Mouse (Mus musculus): ENCODE measurements at regions not wholly inside any gene's neighbourhood (a gene's known extent, or its start where the extent isn't known, plus 50 kb on each side); places are given as distances from the start of the nearest gene placed in this dataset.

DNA sequence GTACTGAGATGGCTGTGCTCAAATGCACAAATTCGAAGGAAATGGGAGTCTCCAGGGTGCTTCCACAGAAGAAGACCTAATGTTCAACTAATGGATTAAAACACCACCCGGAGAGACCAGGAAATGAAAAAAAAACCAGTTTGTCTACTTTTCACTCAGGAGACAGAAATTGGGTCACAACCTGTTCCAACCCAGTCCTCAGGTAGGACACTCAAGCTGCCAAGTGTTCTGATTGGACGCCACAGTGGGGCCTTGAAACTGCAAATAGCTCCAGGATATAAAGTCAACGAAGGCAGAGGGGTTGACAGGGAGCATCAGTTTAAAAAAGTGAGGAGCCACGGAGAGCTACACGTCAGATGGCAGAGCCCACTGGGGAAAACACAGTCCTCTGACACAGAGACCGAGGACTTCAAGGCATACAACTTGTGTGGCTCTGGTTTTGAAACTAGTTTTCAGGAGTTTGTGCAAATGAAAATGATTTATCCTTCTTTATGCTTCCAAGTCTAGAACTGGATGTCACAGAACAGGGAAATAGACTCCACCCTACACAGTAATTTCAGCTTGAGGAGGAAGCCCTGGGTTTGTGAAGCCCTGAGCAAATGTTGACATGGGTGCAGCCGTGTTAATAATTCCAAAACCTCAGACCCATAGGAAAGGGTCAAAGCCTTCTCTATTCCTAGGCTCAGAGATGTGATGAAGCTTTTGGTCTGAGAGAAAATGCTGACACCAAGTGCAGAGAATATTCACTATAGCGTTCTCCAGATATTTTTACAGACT is 220.8 kb upstream of the Pik3r1 start:
- Histone ChIP-seq H3K4me2 (ENCODE audit: low read length) (no peak overlapping the region), H3K9ac (ENCODE audit: low read length) (no peak overlapping the region), H3K27ac (replicated peaks in 1 of 2; ENCODE audit: control insufficient read depth in 1 of 2, insufficient read depth in 1 of 2, low read depth in 2 of 2, low read length in 2 of 2) (no peak overlapping the region), H3K4me1 (ENCODE audit: control insufficient read depth in 2 of 2, insufficient read depth in 2 of 2, low read length in 2 of 2) (no peaks in the 10 kb centered on the region), H3K27me3 (ENCODE audit: control insufficient read depth, insufficient read depth, low read length) (no peaks in the 10 kb centered on the region), H3K9me3 (ENCODE audit: control insufficient read depth, low read length) (no peaks in the 10 kb centered on the region), H3K4me3 (ENCODE audit: control insufficient read depth in 1 of 2, insufficient read depth in 1 of 2, low read depth in 1 of 2, low read length in 2 of 2) (no peak overlapping the region), H3K36me3 (ENCODE audit: control insufficient read depth, insufficient read depth, low read length) (no peaks in the 10 kb centered on the region)
- 76% methylated on average over 9 of the region's 9 CpGs for WGBS
- ATAC-seq (ENCODE audit: insufficient number of reproducible peaks, insufficient read depth, low FRiP score, low read depth) = no peak

DNA sequence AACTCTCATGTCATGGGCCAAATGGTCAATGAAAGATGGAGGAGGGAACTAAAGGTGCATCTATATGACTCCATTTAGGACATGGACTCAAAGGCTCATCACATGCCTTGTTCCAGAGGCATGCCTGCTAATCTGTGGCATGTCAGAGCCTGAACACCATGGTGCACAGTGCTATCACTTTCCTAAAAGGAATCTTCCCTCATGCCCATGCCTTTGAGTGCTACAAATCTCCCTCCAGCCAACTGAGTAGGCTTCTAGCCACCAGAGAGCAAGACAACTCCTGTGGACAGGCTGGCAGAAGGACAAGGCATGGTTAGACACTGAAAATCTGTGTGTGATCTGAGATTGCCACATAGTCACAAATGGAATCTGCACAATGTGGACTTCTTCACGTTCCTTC is 223.7 kb upstream of the Pik3r1 start:
- 62% methylated on average over 1 of the region's 1 CpGs for WGBS
- Histone ChIP-seq H3K4me2 (ENCODE audit: low read length) (no peak overlapping the region), H3K27ac (replicated peaks in 1 of 2; ENCODE audit: control insufficient read depth in 1 of 2, insufficient read depth in 1 of 2, low read depth in 2 of 2, low read length in 2 of 2) (no peak overlapping the region), H3K9ac (ENCODE audit: low read length) (no peak overlapping the region), H3K4me3 (ENCODE audit: control insufficient read depth in 1 of 2, insufficient read depth in 1 of 2, low read depth in 1 of 2, low read length in 2 of 2) (no peak overlapping the region), H3K36me3 (ENCODE audit: control insufficient read depth, insufficient read depth, low read length) (no peaks in the 10 kb centered on the region), H3K9me3 (ENCODE audit: control insufficient read depth, low read length) (no peaks in the 10 kb centered on the region), H3K4me1 (ENCODE audit: control insufficient read depth in 2 of 2, insufficient read depth in 2 of 2, low read length in 2 of 2) (peaks cover 5 to 7% of the 10 kb centered on the region in 2 experiments; a peak in 3 of 4 replicates), H3K27me3 (ENCODE audit: control insufficient read depth, insufficient read depth, low read length) (no peaks in the 10 kb centered on the region)
- no peak; the same call in 1 of the 2 replicates for ATAC-seq (ENCODE audit: insufficient number of reproducible peaks, insufficient read depth, low FRiP score, low read depth)

DNA sequence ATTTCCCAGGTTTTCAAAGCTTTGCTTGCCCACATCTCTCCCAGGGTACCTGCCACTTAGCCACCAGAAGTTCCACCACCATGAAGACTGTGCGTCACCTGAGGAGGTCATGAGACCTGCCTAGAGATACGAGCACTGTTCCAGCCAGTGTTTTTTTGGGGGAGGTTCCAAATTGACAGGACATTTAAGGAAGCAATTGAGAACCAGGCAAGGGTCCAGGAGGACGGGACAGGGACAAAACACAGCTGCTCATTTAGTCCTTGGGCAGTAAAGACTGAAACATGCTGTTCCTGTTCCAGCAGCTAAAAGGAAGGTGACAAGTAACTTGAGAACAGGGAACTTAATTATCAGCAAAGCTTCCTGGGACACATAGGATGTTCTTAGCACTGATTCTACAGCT is 226.8 kb upstream of the Pik3r1 start:
- Histone ChIP-seq H3K9ac (ENCODE audit: low read length) (no peak overlapping the region), H3K9me3 (ENCODE audit: control insufficient read depth, low read length) (no peaks in the 10 kb centered on the region), H3K4me2 (ENCODE audit: low read length) (no peak overlapping the region), H3K36me3 (ENCODE audit: control insufficient read depth, insufficient read depth, low read length) (no peaks in the 10 kb centered on the region), H3K27ac (replicated peaks in 1 of 2; ENCODE audit: control insufficient read depth in 1 of 2, insufficient read depth in 1 of 2, low read depth in 2 of 2, low read length in 2 of 2) (no peak overlapping the region), H3K27me3 (ENCODE audit: control insufficient read depth, insufficient read depth, low read length) (no peaks in the 10 kb centered on the region), H3K4me3 (ENCODE audit: control insufficient read depth in 1 of 2, insufficient read depth in 1 of 2, low read depth in 1 of 2, low read length in 2 of 2) (no peak overlapping the region), H3K4me1 (ENCODE audit: control insufficient read depth in 2 of 2, insufficient read depth in 2 of 2, low read length in 2 of 2) (peaks cover 5 to 7% of the 10 kb centered on the region in 2 experiments; a peak in 3 of 4 replicates)
- ATAC-seq (ENCODE audit: insufficient number of reproducible peaks, insufficient read depth, low FRiP score, low read depth) = no peak
- 39% methylated on average over 3 of the region's 3 CpGs for WGBS

DNA sequence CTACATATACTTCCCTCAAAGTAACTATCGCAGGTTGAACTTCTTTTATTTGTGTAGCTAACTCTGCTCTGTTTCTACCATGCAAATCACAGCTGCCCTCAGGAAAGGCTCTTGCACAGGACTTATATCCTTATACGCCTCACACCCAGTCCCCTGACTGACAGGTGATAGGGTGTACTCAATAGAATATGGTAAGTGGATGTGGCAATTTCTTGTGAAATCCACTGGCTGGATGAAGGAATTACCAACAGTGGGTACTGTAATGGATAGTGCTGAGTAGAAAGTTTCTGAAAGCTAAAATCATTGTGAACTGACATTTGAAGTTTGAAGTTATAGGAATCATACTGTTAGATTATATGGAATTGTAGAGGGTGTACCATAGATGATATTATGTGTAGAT is 227.5 kb upstream of the Pik3r1 start:
- Histone ChIP-seq H3K4me2 (ENCODE audit: low read length) (no peak overlapping the region), H3K9me3 (ENCODE audit: control insufficient read depth, low read length) (no peaks in the 10 kb centered on the region), H3K36me3 (ENCODE audit: control insufficient read depth, insufficient read depth, low read length) (no peaks in the 10 kb centered on the region), H3K4me3 (ENCODE audit: control insufficient read depth in 1 of 2, insufficient read depth in 1 of 2, low read depth in 1 of 2, low read length in 2 of 2) (no peak overlapping the region), H3K27ac (replicated peaks in 1 of 2; ENCODE audit: control insufficient read depth in 1 of 2, insufficient read depth in 1 of 2, low read depth in 2 of 2, low read length in 2 of 2) (no peak overlapping the region), H3K9ac (ENCODE audit: low read length) (no peak overlapping the region), H3K27me3 (ENCODE audit: control insufficient read depth, insufficient read depth, low read length) (no peaks in the 10 kb centered on the region), H3K4me1 (ENCODE audit: control insufficient read depth in 2 of 2, insufficient read depth in 2 of 2, low read length in 2 of 2) (peaks cover 5 to 7% of the 10 kb centered on the region in 2 experiments; a peak in 3 of 4 replicates)
- no peak for ATAC-seq (ENCODE audit: insufficient number of reproducible peaks, insufficient read depth, low FRiP score, low read depth)
- 83% methylated on average over 2 of the region's 2 CpGs for WGBS

DNA sequence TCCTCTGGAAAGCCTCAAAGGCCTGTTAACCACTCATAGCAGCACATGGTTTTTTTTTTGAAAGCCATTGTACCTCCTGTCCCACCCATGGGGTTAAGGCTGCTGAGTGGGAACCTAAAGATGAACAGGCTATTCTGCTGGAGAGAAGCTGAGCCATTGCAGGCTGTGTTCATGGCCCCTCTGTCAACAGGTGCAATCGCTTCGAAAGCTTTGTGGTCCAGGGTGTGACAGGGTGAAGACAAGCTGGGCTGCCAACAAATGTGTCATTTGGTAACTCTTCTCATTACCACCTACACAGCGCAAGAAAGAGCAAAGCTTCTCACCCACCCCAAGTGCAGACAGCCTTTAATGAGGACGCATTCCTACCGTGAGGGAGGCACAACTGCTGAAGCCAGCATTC is 228.1 kb upstream of the Pik3r1 start:
- H3K4me3 ChIP-seq (ENCODE audit: control insufficient read depth in 1 of 2, insufficient read depth in 1 of 2, low read depth in 1 of 2, low read length in 2 of 2) = no peak overlapping the region
- no peak overlapping the region for H3K4me2 ChIP-seq (ENCODE audit: low read length)
- no peaks in the 10 kb centered on the region for H3K36me3 ChIP-seq (ENCODE audit: control insufficient read depth, insufficient read depth, low read length)
- no peak overlapping the region for H3K9ac ChIP-seq (ENCODE audit: low read length)
- no peak overlapping the region for H3K27ac ChIP-seq (replicated peaks in 1 of 2; ENCODE audit: control insufficient read depth in 1 of 2, insufficient read depth in 1 of 2, low read depth in 2 of 2, low read length in 2 of 2)
- H3K4me1 ChIP-seq (ENCODE audit: control insufficient read depth in 2 of 2, insufficient read depth in 2 of 2, low read length in 2 of 2) = peaks cover 5 to 7% of the 10 kb centered on the region in 2 experiments; a peak in 3 of 4 replicates
- no peak for ATAC-seq (ENCODE audit: insufficient number of reproducible peaks, insufficient read depth, low FRiP score, low read depth)
- H3K9me3 ChIP-seq (ENCODE audit: control insufficient read depth, low read length) = no peaks in the 10 kb centered on the region
- H3K27me3 ChIP-seq (ENCODE audit: control insufficient read depth, insufficient read depth, low read length) = no peaks in the 10 kb centered on the region
- WGBS = 24% methylated on average over 5 of the region's 5 CpGs

DNA sequence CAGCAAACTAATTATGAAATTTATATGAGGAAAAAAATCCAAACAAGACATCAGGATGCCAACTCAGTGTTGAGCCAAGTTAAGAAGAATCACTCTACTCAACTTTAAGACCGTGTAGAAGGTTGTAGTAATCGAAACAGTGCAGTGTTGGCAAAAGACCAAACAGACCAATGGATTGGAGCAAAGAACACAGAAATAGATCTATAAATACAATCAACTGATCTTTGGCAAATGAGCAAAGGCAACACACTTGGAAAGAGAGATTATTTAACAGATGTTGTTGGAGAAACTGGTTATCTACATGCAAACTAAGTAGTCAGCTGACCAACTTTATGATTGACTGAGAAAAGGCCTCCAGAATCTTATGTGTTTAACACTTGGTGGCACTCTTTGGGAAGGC is 229.4 kb upstream of the Pik3r1 start:
- no peaks in the 10 kb centered on the region for H3K36me3 ChIP-seq (ENCODE audit: control insufficient read depth, insufficient read depth, low read length)
- H3K4me1 ChIP-seq (ENCODE audit: control insufficient read depth in 2 of 2, insufficient read depth in 2 of 2, low read length in 2 of 2) = peaks cover 5 to 7% of the 10 kb centered on the region in 2 experiments; a peak in 3 of 4 replicates
- no peaks in the 10 kb centered on the region for H3K9me3 ChIP-seq (ENCODE audit: control insufficient read depth, low read length)
- no peak overlapping the region for H3K4me2 ChIP-seq (ENCODE audit: low read length)
- no peak overlapping the region for H3K27ac ChIP-seq (replicated peaks in 1 of 2; ENCODE audit: control insufficient read depth in 1 of 2, insufficient read depth in 1 of 2, low read depth in 2 of 2, low read length in 2 of 2)
- no peak for ATAC-seq (ENCODE audit: insufficient number of reproducible peaks, insufficient read depth, low FRiP score, low read depth)
- no peaks in the 10 kb centered on the region for H3K27me3 ChIP-seq (ENCODE audit: control insufficient read depth, insufficient read depth, low read length)
- WGBS = 93% methylated on average over 2 of the region's 2 CpGs
- H3K9ac ChIP-seq (ENCODE audit: low read length) = no peak overlapping the region
- no peak overlapping the region for H3K4me3 ChIP-seq (ENCODE audit: control insufficient read depth in 1 of 2, insufficient read depth in 1 of 2, low read depth in 1 of 2, low read length in 2 of 2)

DNA sequence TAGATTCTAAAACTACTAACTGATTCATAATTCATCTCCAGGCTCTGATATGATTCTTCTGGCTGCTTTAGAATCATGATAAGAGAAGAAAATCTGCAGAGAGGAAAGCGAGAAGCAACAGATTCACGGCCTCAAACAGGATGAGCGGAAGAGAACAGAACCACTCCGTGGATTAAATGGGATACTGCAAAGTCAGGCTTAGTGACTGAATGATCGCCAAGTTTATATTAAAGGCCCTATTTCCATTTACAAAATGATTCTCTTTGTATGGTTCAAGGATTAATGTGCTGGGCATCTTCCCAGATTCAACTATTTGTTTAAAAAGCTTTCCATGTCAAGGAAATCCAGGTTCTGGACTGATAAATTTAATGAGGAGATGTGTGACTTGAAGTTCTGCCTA is 238.5 kb upstream of the Pik3r1 start:
- no peak overlapping the region for H3K4me2 ChIP-seq (ENCODE audit: low read length)
- no peak overlapping the region for H3K9ac ChIP-seq (ENCODE audit: low read length)
- H3K9me3 ChIP-seq (ENCODE audit: control insufficient read depth, low read length) = no peaks in the 10 kb centered on the region
- H3K27me3 ChIP-seq (ENCODE audit: control insufficient read depth, insufficient read depth, low read length) = no peaks in the 10 kb centered on the region
- H3K4me1 ChIP-seq (ENCODE audit: control insufficient read depth in 2 of 2, insufficient read depth in 2 of 2, low read length in 2 of 2) = no peaks in the 10 kb centered on the region
- 79% methylated on average over 5 of the region's 5 CpGs for WGBS
- H3K36me3 ChIP-seq (ENCODE audit: control insufficient read depth, insufficient read depth, low read length) = no peaks in the 10 kb centered on the region
- ATAC-seq (ENCODE audit: insufficient number of reproducible peaks, insufficient read depth, low FRiP score, low read depth) = no peak
- no peak overlapping the region for H3K27ac ChIP-seq (replicated peaks in 1 of 2; ENCODE audit: control insufficient read depth in 1 of 2, insufficient read depth in 1 of 2, low read depth in 2 of 2, low read length in 2 of 2)
- H3K4me3 ChIP-seq (ENCODE audit: control insufficient read depth in 1 of 2, insufficient read depth in 1 of 2, low read depth in 1 of 2, low read length in 2 of 2) = no peak overlapping the region

DNA sequence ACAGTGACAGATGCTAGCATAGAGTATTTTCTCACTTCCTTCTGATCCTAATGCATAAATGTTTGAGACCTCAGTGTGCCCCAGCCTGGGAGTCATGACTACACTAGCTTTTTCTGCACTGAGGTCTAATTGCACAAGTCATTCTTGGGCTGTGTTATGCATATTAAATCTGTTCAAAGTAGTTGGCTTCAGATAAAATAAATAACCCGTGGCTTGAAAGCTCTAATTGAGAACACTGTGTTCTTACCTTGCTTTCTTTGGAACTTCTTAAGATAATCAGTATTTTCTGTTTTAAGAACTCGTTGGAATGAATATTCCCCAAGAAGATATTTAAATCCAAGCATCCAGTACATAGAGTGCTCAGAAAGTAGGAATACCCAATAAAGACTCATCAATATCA is 243.9 kb upstream of the Pik3r1 start:
- 62% methylated on average over 2 of the region's 2 CpGs for WGBS
- no peak for ATAC-seq (ENCODE audit: insufficient number of reproducible peaks, insufficient read depth, low FRiP score, low read depth)
- Histone ChIP-seq H3K9me3 (ENCODE audit: control insufficient read depth, low read length) (no peaks in the 10 kb centered on the region), H3K4me2 (ENCODE audit: low read length) (no peak overlapping the region), H3K4me3 (ENCODE audit: control insufficient read depth in 1 of 2, insufficient read depth in 1 of 2, low read depth in 1 of 2, low read length in 2 of 2) (no peak overlapping the region), H3K27me3 (ENCODE audit: control insufficient read depth, insufficient read depth, low read length) (no peaks in the 10 kb centered on the region), H3K36me3 (ENCODE audit: control insufficient read depth, insufficient read depth, low read length) (no peaks in the 10 kb centered on the region), H3K27ac (replicated peaks in 1 of 2; ENCODE audit: control insufficient read depth in 1 of 2, insufficient read depth in 1 of 2, low read depth in 2 of 2, low read length in 2 of 2) (no peak overlapping the region), H3K9ac (ENCODE audit: low read length) (no peak overlapping the region), H3K4me1 (ENCODE audit: control insufficient read depth in 2 of 2, insufficient read depth in 2 of 2, low read length in 2 of 2) (0 out of 4 replicates have a peak, but pooled peaks cover 0 to 2% of the 10 kb centered on the region in 2 experiments)
